Mouse (Mus musculus): ENCODE data around the gene Olfr312. TPM values are rescaled to one million over a fixed set of nuclear protein-coding genes. Genes with fewer than 3 reads are reported as not detected.

Gene Olfr312
- polyA plus RNA-seq, 1 experiment from 2014 or later: 0.27 TPM

DNA sequence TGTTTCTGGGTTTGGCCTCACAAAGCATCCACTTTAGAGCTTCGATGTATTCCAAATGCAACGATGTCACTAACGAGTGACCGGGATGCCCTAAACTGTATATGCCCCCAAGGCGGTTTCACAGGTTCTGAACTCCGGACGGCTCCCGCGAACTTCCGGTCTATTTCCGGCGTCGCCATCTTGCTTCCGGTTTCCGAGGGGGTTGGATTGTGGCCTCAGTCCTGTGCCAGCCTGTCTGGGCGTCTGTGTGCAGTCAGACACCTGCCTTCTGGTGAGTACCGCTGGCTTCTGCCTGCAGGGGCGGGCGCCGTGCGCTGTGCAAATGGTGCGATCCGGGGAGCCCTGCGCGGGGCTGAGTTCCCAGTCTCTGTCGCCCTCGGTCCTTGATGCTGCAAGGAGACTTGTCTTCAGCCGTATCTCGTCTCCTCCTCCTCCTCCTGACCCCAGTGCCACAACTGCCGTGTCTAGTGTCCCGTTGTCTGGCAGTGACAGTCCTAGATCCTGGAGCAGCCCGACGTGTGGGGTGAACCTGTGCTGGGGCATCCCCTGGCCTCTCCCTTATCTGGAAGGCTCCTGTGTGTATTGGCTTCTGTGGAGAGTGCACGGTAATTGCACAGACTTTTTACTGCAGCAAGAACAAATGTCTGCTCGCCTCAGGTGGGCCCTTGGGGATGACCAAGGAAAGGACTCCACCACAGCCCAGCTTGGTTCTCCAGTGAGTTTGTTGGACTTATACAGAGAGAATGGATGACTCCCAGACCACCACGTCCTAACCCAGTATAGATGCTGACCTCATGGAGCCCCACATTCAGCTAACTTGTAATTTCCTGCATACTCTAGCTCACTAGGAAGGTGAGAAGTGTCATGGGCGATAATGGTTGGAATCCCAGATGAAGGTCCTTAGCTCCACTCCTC, 38.3 kb downstream of the Olfr312 start, which contains the start of gene 2810021J22Rik:
Gene 2810021J22Rik (plus strand): TSS at position 178 of the 915 bp plus-strand sequence.
- peak within 1 kb of the TSS; percentile 23 to 70 for H3K27ac ChIP-seq (replicated peaks in 1 of 2; ENCODE audit: control insufficient read depth in 1 of 2, insufficient read depth in 1 of 2, low read depth in 2 of 2, low read length in 2 of 2)
- peak; percentile 72 for ATAC-seq (ENCODE audit: insufficient number of reproducible peaks, insufficient read depth, low FRiP score, low read depth)
- peak within 1 kb of the TSS; percentile 68 for H3K4me2 ChIP-seq (ENCODE audit: low read length)
- H3K4me1 ChIP-seq (ENCODE audit: control insufficient read depth in 2 of 2, insufficient read depth in 2 of 2, low read length in 2 of 2): peaks cover 0 to 6% of the 10 kb centered on the region in 2 experiments; a peak in 2 of 4 replicates
- H3K9me3 ChIP-seq (ENCODE audit: control insufficient read depth, low read length): peaks cover 4% of the 10 kb centered on the region; the same call in 1 of the 2 replicates
- peak within 1 kb of the TSS; percentile 62 to 68 for H3K4me3 ChIP-seq (ENCODE audit: control insufficient read depth in 1 of 2, insufficient read depth in 1 of 2, low read depth in 1 of 2, low read length in 2 of 2)
- peak within 1 kb of the TSS; percentile 79 for H3K9ac ChIP-seq (ENCODE audit: low read length)
- H3K36me3 ChIP-seq (ENCODE audit: control insufficient read depth, insufficient read depth, low read length): peaks cover 24% of the 10 kb centered on the region
- H3K27me3 ChIP-seq (ENCODE audit: control insufficient read depth, insufficient read depth, low read length): no peaks in the 10 kb centered on the region
- WGBS: 4% methylated on average over 37 of the region's 37 CpGs

DNA sequence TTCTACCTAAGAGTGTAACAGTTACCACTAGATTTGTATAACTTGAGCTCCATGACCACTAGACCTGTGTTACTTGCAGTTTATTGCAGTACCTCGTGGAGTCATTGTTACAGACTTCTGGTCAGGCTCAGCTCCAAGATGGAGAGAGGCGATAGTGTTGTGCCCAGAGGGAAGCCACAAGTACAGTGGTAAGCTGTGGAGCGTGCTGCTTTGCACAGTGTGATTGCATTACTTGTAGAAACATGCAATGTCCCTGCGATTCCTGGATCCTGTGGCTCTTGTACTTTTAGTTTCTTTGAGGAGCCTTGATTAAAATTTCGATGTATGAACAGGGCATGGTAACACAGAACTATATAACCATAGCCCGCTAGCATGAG, 38.9 kb downstream of the Olfr312 start:
- peaks cover 4% of the 10 kb centered on the region; the same call in 1 of the 2 replicates for H3K9me3 ChIP-seq (ENCODE audit: control insufficient read depth, low read length)
- peaks cover 24% of the 10 kb centered on the region for H3K36me3 ChIP-seq (ENCODE audit: control insufficient read depth, insufficient read depth, low read length)
- H3K4me2 ChIP-seq (ENCODE audit: low read length): peak overlapping the region; percentile 68
- H3K4me3 ChIP-seq (ENCODE audit: control insufficient read depth in 1 of 2, insufficient read depth in 1 of 2, low read depth in 1 of 2, low read length in 2 of 2): peak overlapping the region in 1 of 2 experiments; percentile 68; a peak in 2 of 4 replicates
- no peaks in the 10 kb centered on the region for H3K27me3 ChIP-seq (ENCODE audit: control insufficient read depth, insufficient read depth, low read length)
- H3K9ac ChIP-seq (ENCODE audit: low read length): peak overlapping the region; percentile 79; the same call in 1 of the 2 replicates
- no peak overlapping the region for H3K27ac ChIP-seq (replicated peaks in 1 of 2; ENCODE audit: control insufficient read depth in 1 of 2, insufficient read depth in 1 of 2, low read depth in 2 of 2, low read length in 2 of 2)
- WGBS: 84% methylated on average over 6 of the region's 6 CpGs
- no peak for ATAC-seq (ENCODE audit: insufficient number of reproducible peaks, insufficient read depth, low FRiP score, low read depth)
- H3K4me1 ChIP-seq (ENCODE audit: control insufficient read depth in 2 of 2, insufficient read depth in 2 of 2, low read length in 2 of 2): peaks cover 0 to 6% of the 10 kb centered on the region in 2 experiments; a peak in 2 of 4 replicates

DNA sequence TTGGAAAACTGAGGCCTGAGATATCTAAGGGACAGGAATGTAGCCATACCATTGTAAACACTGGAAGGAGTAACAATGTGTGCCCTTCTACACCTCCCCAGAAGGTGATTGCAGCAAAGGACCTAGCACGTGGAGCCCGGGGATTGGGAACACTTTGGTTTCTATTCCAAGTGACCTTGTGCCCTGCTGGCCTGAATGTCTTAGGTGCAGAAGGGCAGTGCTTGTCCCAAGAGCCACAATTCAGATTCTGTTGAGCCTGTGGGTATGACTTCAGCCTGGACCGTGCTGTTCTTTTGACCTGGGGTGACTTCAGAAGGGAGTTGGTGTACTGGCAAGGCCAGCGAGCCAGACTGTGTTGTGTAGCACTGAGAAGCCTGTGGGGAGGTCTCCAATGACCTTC, 41.9 kb downstream of the Olfr312 start:
- Histone ChIP-seq H3K4me3 (ENCODE audit: control insufficient read depth in 1 of 2, insufficient read depth in 1 of 2, low read depth in 1 of 2, low read length in 2 of 2) (no peak overlapping the region), H3K27ac (replicated peaks in 1 of 2; ENCODE audit: control insufficient read depth in 1 of 2, insufficient read depth in 1 of 2, low read depth in 2 of 2, low read length in 2 of 2) (no peak overlapping the region), H3K36me3 (ENCODE audit: control insufficient read depth, insufficient read depth, low read length) (peaks cover 27% of the 10 kb centered on the region), H3K9me3 (ENCODE audit: control insufficient read depth, low read length) (no peaks in the 10 kb centered on the region), H3K4me1 (ENCODE audit: control insufficient read depth in 2 of 2, insufficient read depth in 2 of 2, low read length in 2 of 2) (peaks cover 0 to 6% of the 10 kb centered on the region in 2 experiments; a peak in 2 of 4 replicates), H3K27me3 (ENCODE audit: control insufficient read depth, insufficient read depth, low read length) (no peaks in the 10 kb centered on the region), H3K9ac (ENCODE audit: low read length) (no peak overlapping the region), H3K4me2 (ENCODE audit: low read length) (no peak overlapping the region)
- ATAC-seq (ENCODE audit: insufficient number of reproducible peaks, insufficient read depth, low FRiP score, low read depth): no peak
- 78% methylated on average over 4 of the region's 4 CpGs for WGBS

DNA sequence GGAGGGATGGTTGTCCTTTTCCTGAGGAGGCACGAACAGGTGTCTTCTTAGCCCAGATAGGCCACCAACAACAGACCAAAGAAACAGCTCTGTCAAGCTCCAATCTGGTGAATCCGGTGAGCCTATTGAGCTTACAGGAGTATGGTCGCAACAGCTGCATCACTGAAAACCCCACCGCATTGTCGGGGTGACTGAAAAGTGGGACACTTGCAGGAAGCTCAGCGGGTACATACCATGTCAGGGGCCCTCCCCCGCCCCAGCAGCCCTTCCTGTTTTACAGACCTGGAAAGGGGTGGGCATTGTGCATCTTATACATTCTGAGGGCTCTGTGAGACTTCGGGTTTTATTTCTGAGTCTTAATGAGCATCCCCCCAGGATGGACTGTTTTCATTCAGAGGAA, 54.7 kb downstream of the Olfr312 start:
- ATAC-seq (ENCODE audit: insufficient number of reproducible peaks, insufficient read depth, low FRiP score, low read depth): no peak
- H3K36me3 ChIP-seq (ENCODE audit: control insufficient read depth, insufficient read depth, low read length): peaks cover 37% of the 10 kb centered on the region

More for the DNA sequence above, 54.7 kb downstream of the Olfr312 start:
- 79% methylated on average over 8 of the region's 8 CpGs for WGBS
- no peaks in the 10 kb centered on the region for H3K27me3 ChIP-seq (ENCODE audit: control insufficient read depth, insufficient read depth, low read length)
- H3K9ac ChIP-seq (ENCODE audit: low read length): no peak overlapping the region
- no peaks in the 10 kb centered on the region for H3K9me3 ChIP-seq (ENCODE audit: control insufficient read depth, low read length)
- H3K4me1 ChIP-seq (ENCODE audit: control insufficient read depth in 2 of 2, insufficient read depth in 2 of 2, low read length in 2 of 2): no peaks in the 10 kb centered on the region
- no peak overlapping the region for H3K27ac ChIP-seq (replicated peaks in 1 of 2; ENCODE audit: control insufficient read depth in 1 of 2, insufficient read depth in 1 of 2, low read depth in 2 of 2, low read length in 2 of 2)
- no peak overlapping the region for H3K4me2 ChIP-seq (ENCODE audit: low read length)
- no peak overlapping the region for H3K4me3 ChIP-seq (ENCODE audit: control insufficient read depth in 1 of 2, insufficient read depth in 1 of 2, low read depth in 1 of 2, low read length in 2 of 2)

Other genes with a start within 250 kb of the Olfr312 start
- not detected in 2 replicates for gene Olfr324, start 234.1 kb upstream of the Olfr312 start, polyA plus RNA-seq (2014; fragmentation: Nextera tagmentation; extraction: Ambion mirVana)
- not detected in 2 replicates for gene 2210407C18Rik, start 213.2 kb upstream of the Olfr312 start, polyA plus RNA-seq (2014; fragmentation: Nextera tagmentation; extraction: Ambion mirVana)
- gene Olfr323, start 198.7 kb upstream of the Olfr312 start, polyA plus RNA-seq (2014; fragmentation: Nextera tagmentation; extraction: Ambion mirVana): not detected in 2 replicates
- gene Trim58, start 188.8 kb upstream of the Olfr312 start, polyA plus RNA-seq (2014; fragmentation: Nextera tagmentation; extraction: Ambion mirVana): 0.15 TPM in 1 of 2 replicates, not detected in the other
- gene Olfr322, start 170.5 kb upstream of the Olfr312 start, polyA plus RNA-seq (2014; fragmentation: Nextera tagmentation; extraction: Ambion mirVana): not detected in 2 replicates
- gene Olfr320, start 148.1 kb upstream of the Olfr312 start, polyA plus RNA-seq (2014; fragmentation: Nextera tagmentation; extraction: Ambion mirVana): not detected in 2 replicates
- gene Olfr319, start 130.1 kb upstream of the Olfr312 start, polyA plus RNA-seq (2014; fragmentation: Nextera tagmentation; extraction: Ambion mirVana): not detected in 2 replicates
- not detected in 2 replicates for gene Olfr318, start 105.2 kb upstream of the Olfr312 start, polyA plus RNA-seq (2014; fragmentation: Nextera tagmentation; extraction: Ambion mirVana)
- not detected in 2 replicates for gene Olfr317, start 90.0 kb upstream of the Olfr312 start, polyA plus RNA-seq (2014; fragmentation: Nextera tagmentation; extraction: Ambion mirVana)
- gene Olfr316, start 76.5 kb upstream of the Olfr312 start, polyA plus RNA-seq (2014; fragmentation: Nextera tagmentation; extraction: Ambion mirVana): not detected in 2 replicates
- not detected in 2 replicates for gene Olfr315, start 56.0 kb upstream of the Olfr312 start, polyA plus RNA-seq (2014; fragmentation: Nextera tagmentation; extraction: Ambion mirVana)
- gene Olfr314, start 46.3 kb upstream of the Olfr312 start, polyA plus RNA-seq (2014; fragmentation: Nextera tagmentation; extraction: Ambion mirVana): 0.07 TPM in 1 of 2 replicates, not detected in the other
- gene Fam183b, start 27.3 kb upstream of the Olfr312 start, polyA plus RNA-seq (2014; fragmentation: Nextera tagmentation; extraction: Ambion mirVana): 0.39 and 0.53 TPM in 2 replicates
- 0.08 and 0.19 TPM in 2 replicates for gene Olfr313, start 14.2 kb upstream of the Olfr312 start, polyA plus RNA-seq (2014; fragmentation: Nextera tagmentation; extraction: Ambion mirVana)
- gene Olfr311, start 10.0 kb downstream of the Olfr312 start, polyA plus RNA-seq (2014; fragmentation: Nextera tagmentation; extraction: Ambion mirVana): 0.27 and 0.45 TPM in 2 replicates
- gene Gm12258, start 17.9 kb downstream of the Olfr312 start, polyA plus RNA-seq (2014; fragmentation: Nextera tagmentation; extraction: Ambion mirVana): 4.6 and 5.5 TPM in 2 replicates
- gene 2810021J22Rik, start 38.0 kb downstream of the Olfr312 start, polyA plus RNA-seq (2014; fragmentation: Nextera tagmentation; extraction: Ambion mirVana): 4.0 and 4.8 TPM in 2 replicates
- 5.3 and 6.0 TPM in 2 replicates for gene Zfp39, start 75.0 kb downstream of the Olfr312 start, polyA plus RNA-seq (2014; fragmentation: Nextera tagmentation; extraction: Ambion mirVana)
- gene Btnl10, start 88.7 kb downstream of the Olfr312 start, polyA plus RNA-seq (2014; fragmentation: Nextera tagmentation; extraction: Ambion mirVana): 0.07 TPM in 1 of 2 replicates, not detected in the other
- gene Rnf187, start 109.7 kb downstream of the Olfr312 start, polyA plus RNA-seq (2014; fragmentation: Nextera tagmentation; extraction: Ambion mirVana): 208 and 213 TPM in 2 replicates
- 8.9 and 16.0 TPM in 2 replicates for gene Hist3h2ba, start 119.7 kb downstream of the Olfr312 start, polyA plus RNA-seq (2014; fragmentation: Nextera tagmentation; extraction: Ambion mirVana)
- 34.0 and 40.8 TPM in 2 replicates for gene Hist3h2a, start 125.4 kb downstream of the Olfr312 start, polyA plus RNA-seq (2014; fragmentation: Nextera tagmentation; extraction: Ambion mirVana)
- 0.11 and 0.47 TPM in 2 replicates for gene Trim17, start 125.4 kb downstream of the Olfr312 start, polyA plus RNA-seq (2014; fragmentation: Nextera tagmentation; extraction: Ambion mirVana)
- gene Trim11, start 148.9 kb downstream of the Olfr312 start, polyA plus RNA-seq (2014; fragmentation: Nextera tagmentation; extraction: Ambion mirVana): 33.4 and 36.1 TPM in 2 replicates